Mouse (Mus musculus) midbrain, embryonic 13.5 days (tissue): ENCODE results near the gene Rab3ip. TPM values are rescaled to one million over a fixed set of nuclear protein-coding genes. Genes with fewer than 3 reads are reported as not detected.

Experiments used
- ATAC-seq: fragments of 200-750 bp; cut with Nextera tagmentation; 2 replicates; pipeline ENCODE4 v1.8.0; 2017; ENCODE audit warnings: mild to moderate bottlenecking, moderate TSS enrichment, moderate library complexity
- H3K27ac ChIP-seq: fragments of 300-500 bp; sonication (generic); 2 replicates; pipeline ENCODE4 v1.5.1; 2015; ENCODE audit warnings: inconsistent platforms, mild to moderate bottlenecking, moderate library complexity
- H3K27me3 ChIP-seq: fragments of 300-500 bp; sonication (generic); 2 replicates; pipeline ENCODE4 v1.6.1; 2015; ENCODE audit warnings: mild to moderate bottlenecking, inconsistent platforms
- H3K36me3 ChIP-seq: fragments of 300-500 bp; sonication (generic); 2 replicates; pipeline ENCODE4 v1.6.1; 2015; ENCODE audit warnings: mild to moderate bottlenecking, inconsistent platforms
- H3K4me1 ChIP-seq: fragments of 300-500 bp; sonication (generic); replicated peaks from 2 replicates; pipeline ENCODE4 v1.6.1; 2015; ENCODE audit warnings: inconsistent platforms
- H3K4me2 ChIP-seq: fragments of 300-500 bp; sonication (generic); replicated peaks from 2 replicates; pipeline ENCODE4 v1.6.1; 2015; ENCODE audit warnings: moderate library complexity, mild to moderate bottlenecking, inconsistent platforms
- H3K4me3 ChIP-seq: fragments of 300-500 bp; sonication (generic); replicated peaks from 2 replicates; pipeline ENCODE4 v1.5.1; 2015; ENCODE audit warnings: mild to moderate bottlenecking, inconsistent platforms
- H3K9ac ChIP-seq: fragments of 300-500 bp; sonication (generic); replicated peaks from 2 replicates; pipeline ENCODE4 v1.6.1; 2015; ENCODE audit warnings: mild to moderate bottlenecking, inconsistent platforms
- H3K9me3 ChIP-seq: fragments of 300-500 bp; sonication (generic); 2 replicates; pipeline ENCODE4 v1.6.1; 2016; ENCODE audit warnings: mild to moderate bottlenecking, inconsistent platforms
- WGBS: fragments of 180-500 bp; shearing (Covaris S2); methylation state at CpG from one replicate; pipeline ENCODE4 v1.1.7; 2015; 5-methylcytosine and 5-hydroxymethylcytosine counted together
- polyA plus RNA-seq: library from polyadenylated mRNA; unstranded; fragments of >200 nt; fragmentation: Nextera tagmentation; extraction: Ambion mirVana; gene quantifications from 2 replicates; pipeline ENCODE4 v1.2.1, GENCODE M21; 2015

Rab3ip gene
- polyA plus RNA-seq, 1 experiment from 2014 or later: 43.9 TPM

GRCm38 (mm10) chr10:116931497-116932179 lies 18.9 kb downstream of the Rab3ip start:
- H3K4me1 ChIP-seq: no peaks in the 10 kb centered on the region
- WGBS: 90% methylated on average over 15 of the region's 15 CpGs
- no peak overlapping the region for H3K27ac ChIP-seq
- H3K9ac ChIP-seq: no peak overlapping the region
- no peaks in the 10 kb centered on the region for H3K9me3 ChIP-seq
- H3K27me3 ChIP-seq: no peaks in the 10 kb centered on the region
- no peak overlapping the region for H3K4me3 ChIP-seq
- H3K36me3 ChIP-seq: peaks cover 32% of the 10 kb centered on the region
- no peak for ATAC-seq
- no peak overlapping the region for H3K4me2 ChIP-seq

DNA sequence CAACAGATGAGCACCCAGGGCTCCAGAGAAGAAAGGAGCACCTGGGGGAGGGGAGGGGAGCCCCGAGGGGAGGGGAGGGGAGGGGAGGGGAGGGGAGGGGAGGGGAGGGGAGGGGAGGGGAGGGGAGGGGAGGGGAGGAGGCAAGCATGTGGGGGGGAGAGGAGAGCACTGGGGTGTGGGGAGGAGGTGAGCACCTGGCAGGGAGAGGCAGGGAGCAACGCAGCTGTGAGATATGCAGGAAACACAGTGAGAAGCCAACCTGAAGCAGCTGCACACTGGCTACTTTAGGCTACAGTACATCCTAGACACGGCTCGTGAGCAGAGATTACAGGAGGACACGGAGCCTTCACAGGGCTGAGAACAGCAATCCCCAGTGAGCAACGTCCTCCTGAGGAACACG lies 19.6 kb downstream of the Rab3ip start:
- Histone ChIP-seq H3K9ac (no peak overlapping the region), H3K27me3 (no peaks in the 10 kb centered on the region), H3K27ac (no peak overlapping the region), H3K4me3 (no peak overlapping the region), H3K4me1 (no peaks in the 10 kb centered on the region), H3K36me3 (peaks cover 31% of the 10 kb centered on the region), H3K9me3 (no peaks in the 10 kb centered on the region), H3K4me2 (no peak overlapping the region)
- ATAC-seq: no peak
- WGBS: 88% methylated on average over 6 of the region's 7 CpGs

GRCm38 (mm10) chr10:116930506-116930905 lies 20.1 kb downstream of the Rab3ip start:
- ATAC-seq: no peak

GRCm38 (mm10) chr10:116928826-116929225 lies 21.7 kb downstream of the Rab3ip start:
- H3K4me3 ChIP-seq: no peak overlapping the region
- H3K9ac ChIP-seq: no peak overlapping the region
- H3K9me3 ChIP-seq: no peaks in the 10 kb centered on the region
- WGBS: 91% methylated on average over 3 of the region's 3 CpGs
- H3K27me3 ChIP-seq: no peaks in the 10 kb centered on the region
- peaks cover 47% of the 10 kb centered on the region for H3K36me3 ChIP-seq
- H3K4me2 ChIP-seq: no peak overlapping the region
- ATAC-seq: no peak
- no peaks in the 10 kb centered on the region for H3K4me1 ChIP-seq
- H3K27ac ChIP-seq: no peak overlapping the region

More at GRCm38 (mm10) chr10:116930506-116930905, 20.1 kb downstream of the Rab3ip start:
- Histone ChIP-seq H3K4me3 (no peak overlapping the region), H3K36me3 (peaks cover 33% of the 10 kb centered on the region), H3K9ac (no peak overlapping the region), H3K27me3 (no peaks in the 10 kb centered on the region), H3K4me1 (no peaks in the 10 kb centered on the region), H3K27ac (no peak overlapping the region), H3K4me2 (no peak overlapping the region), H3K9me3 (no peaks in the 10 kb centered on the region)
- WGBS: 86% methylated on average over 7 of the region's 7 CpGs

- no peak for ATAC-seq
- WGBS: 88% methylated on average over 11 of the region's 11 CpGs
- H3K4me3 ChIP-seq: no peak overlapping the region
- no peak overlapping the region for H3K4me2 ChIP-seq
- H3K4me1 ChIP-seq: no peaks in the 10 kb centered on the region
- H3K9me3 ChIP-seq: no peaks in the 10 kb centered on the region
- peaks cover 57% of the 10 kb centered on the region for H3K36me3 ChIP-seq
- H3K27ac ChIP-seq: no peak overlapping the region
- no peaks in the 10 kb centered on the region for H3K27me3 ChIP-seq
- no peak overlapping the region for H3K9ac ChIP-seq
These were observed 24.0 kb downstream of the Rab3ip start for GRCm38 (mm10) chr10:116926428-116927113.

- Histone ChIP-seq H3K27ac (no peak overlapping the region), H3K36me3 (peaks cover 59% of the 10 kb centered on the region), H3K27me3 (no peaks in the 10 kb centered on the region), H3K4me2 (no peak overlapping the region), H3K9me3 (no peaks in the 10 kb centered on the region), H3K9ac (no peak overlapping the region), H3K4me1 (no peaks in the 10 kb centered on the region), H3K4me3 (no peak overlapping the region)
- no peak for ATAC-seq
- WGBS: 94% methylated on average over 19 of the region's 19 CpGs
These were observed 26.7 kb downstream of the Rab3ip start for GRCm38 (mm10) chr10:116923651-116924495.

DNA sequence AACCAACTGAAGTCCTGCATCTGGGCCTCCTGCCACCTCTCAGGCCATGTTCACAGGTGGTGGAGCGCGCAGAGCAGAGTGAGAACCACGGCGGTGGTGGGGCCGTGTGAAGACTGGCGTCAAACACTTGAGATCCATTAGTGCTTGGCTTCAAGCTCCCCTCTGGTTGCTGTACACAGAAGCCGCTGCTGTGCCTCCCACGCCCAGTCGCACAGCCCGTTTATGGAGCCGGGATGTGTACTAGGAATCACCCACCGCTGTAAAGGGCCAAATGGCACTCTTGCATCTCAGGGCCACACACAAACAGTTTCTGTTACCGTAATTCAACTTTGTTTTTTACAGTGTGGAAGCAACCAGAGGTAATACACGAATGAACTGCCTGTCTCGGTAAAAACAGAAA lies 28.4 kb downstream of the Rab3ip start:
- Histone ChIP-seq H3K27ac (no peak overlapping the region), H3K9ac (no peak overlapping the region), H3K9me3 (no peaks in the 10 kb centered on the region), H3K36me3 (peaks cover 62% of the 10 kb centered on the region), H3K27me3 (no peaks in the 10 kb centered on the region), H3K4me1 (no peaks in the 10 kb centered on the region), H3K4me2 (no peak overlapping the region), H3K4me3 (no peak overlapping the region)
- ATAC-seq: no peak
- WGBS: 94% methylated on average over 15 of the region's 15 CpGs

GRCm38 (mm10) chr10:116921416-116921815 lies 29.2 kb downstream of the Rab3ip start:
- no peak for ATAC-seq
- Histone ChIP-seq H3K36me3 (peaks cover 60% of the 10 kb centered on the region), H3K9ac (no peak overlapping the region), H3K27me3 (no peaks in the 10 kb centered on the region), H3K9me3 (no peaks in the 10 kb centered on the region), H3K4me2 (no peak overlapping the region), H3K4me3 (no peak overlapping the region), H3K27ac (no peak overlapping the region), H3K4me1 (no peaks in the 10 kb centered on the region)
- WGBS: 95% methylated on average over 15 of the region's 15 CpGs

- H3K36me3 ChIP-seq: peaks cover 62% of the 10 kb centered on the region
- H3K27me3 ChIP-seq: no peaks in the 10 kb centered on the region
- no peaks in the 10 kb centered on the region for H3K4me1 ChIP-seq
- no peaks in the 10 kb centered on the region for H3K9me3 ChIP-seq
- WGBS: 96% methylated on average over 8 of the region's 8 CpGs
- no peak overlapping the region for H3K9ac ChIP-seq
- no peak for ATAC-seq
- no peak overlapping the region for H3K27ac ChIP-seq
- no peak overlapping the region for H3K4me2 ChIP-seq
- H3K4me3 ChIP-seq: no peak overlapping the region
These were observed 29.9 kb downstream of the Rab3ip start for GRCm38 (mm10) chr10:116920641-116921040.

GRCm38 (mm10) chr10:116919368-116920317 lies 30.9 kb downstream of the Rab3ip start:
- Histone ChIP-seq H3K27ac (no peak overlapping the region), H3K4me3 (no peak overlapping the region), H3K36me3 (peaks cover 60% of the 10 kb centered on the region), H3K4me2 (no peak overlapping the region), H3K27me3 (no peaks in the 10 kb centered on the region), H3K9ac (no peak overlapping the region), H3K9me3 (no peaks in the 10 kb centered on the region), H3K4me1 (no peaks in the 10 kb centered on the region)
- no peak for ATAC-seq
- 90% methylated on average over 25 of the region's 25 CpGs for WGBS

DNA sequence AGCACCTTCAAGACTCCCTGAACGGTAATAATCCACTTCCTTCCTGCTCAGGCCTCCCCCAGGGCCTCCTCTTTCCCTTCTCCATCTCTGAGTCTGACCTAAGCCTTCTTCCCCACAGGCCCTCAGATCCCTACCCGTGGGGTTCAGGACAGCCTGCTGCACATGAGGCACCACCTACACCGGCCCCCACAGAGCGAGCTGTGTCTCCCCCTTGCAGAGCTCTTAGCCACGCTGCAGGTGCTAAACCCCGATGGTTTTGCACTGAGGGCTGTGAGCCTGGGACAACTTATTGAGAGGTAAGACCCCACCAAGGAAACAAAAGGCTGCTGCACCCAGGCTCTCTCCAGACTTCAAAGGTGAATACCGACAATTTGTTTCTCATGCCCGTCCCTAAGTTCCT lies 34.0 kb downstream of the Rab3ip start:
- Histone ChIP-seq H3K27me3 (no peaks in the 10 kb centered on the region), H3K4me2 (no peak overlapping the region), H3K4me1 (no peaks in the 10 kb centered on the region), H3K9me3 (no peaks in the 10 kb centered on the region), H3K27ac (no peak overlapping the region), H3K9ac (no peak overlapping the region), H3K36me3 (peaks cover 63% of the 10 kb centered on the region), H3K4me3 (no peak overlapping the region)
- no peak for ATAC-seq
- WGBS: 82% methylated on average over 8 of the region's 8 CpGs
